Mouse (Mus musculus) c-Kit-positive CD71-positive TER-119-negative erythroid progenitor cells, embryonic 14.5 days (primary cell): Measurements from ENCODE around the gene Dlx3.

Experiments
- DNase-seq: peaks from one replicate; pipeline ENCODE4 v3.0.0-alpha.2; 2013; ENCODE audit warnings: low read depth

Gene Dlx3

DNA sequence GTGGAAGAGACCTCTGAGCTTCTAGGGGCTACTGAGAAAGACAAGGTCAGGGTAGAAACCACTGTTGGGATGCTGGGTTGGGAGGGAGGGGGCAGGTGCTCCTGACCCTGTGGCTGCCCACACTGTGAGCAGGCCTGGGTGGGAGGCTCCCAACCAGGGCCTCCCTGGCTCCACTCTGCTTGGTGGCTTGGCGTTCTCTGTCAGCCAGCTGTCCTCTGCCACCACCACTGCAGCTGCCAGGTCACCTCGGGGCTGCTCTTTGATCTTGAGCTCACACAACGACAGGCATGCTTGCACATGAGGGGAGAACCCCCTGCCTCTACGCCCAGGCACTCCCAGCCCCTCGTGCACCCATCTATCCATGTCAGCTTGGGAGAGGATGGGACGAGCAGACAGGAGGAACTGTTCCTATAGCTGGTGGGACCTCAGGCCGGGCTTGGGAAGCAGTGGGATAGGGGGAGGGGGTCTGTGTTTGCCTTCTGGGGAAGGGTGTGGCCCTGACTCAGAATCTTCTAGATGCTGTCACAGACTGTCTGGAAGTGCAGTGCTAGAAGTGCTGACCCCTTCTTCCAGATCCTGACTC lies 5.5 kb downstream of the Dlx3 start:
- no peak for DNase-seq

DNA sequence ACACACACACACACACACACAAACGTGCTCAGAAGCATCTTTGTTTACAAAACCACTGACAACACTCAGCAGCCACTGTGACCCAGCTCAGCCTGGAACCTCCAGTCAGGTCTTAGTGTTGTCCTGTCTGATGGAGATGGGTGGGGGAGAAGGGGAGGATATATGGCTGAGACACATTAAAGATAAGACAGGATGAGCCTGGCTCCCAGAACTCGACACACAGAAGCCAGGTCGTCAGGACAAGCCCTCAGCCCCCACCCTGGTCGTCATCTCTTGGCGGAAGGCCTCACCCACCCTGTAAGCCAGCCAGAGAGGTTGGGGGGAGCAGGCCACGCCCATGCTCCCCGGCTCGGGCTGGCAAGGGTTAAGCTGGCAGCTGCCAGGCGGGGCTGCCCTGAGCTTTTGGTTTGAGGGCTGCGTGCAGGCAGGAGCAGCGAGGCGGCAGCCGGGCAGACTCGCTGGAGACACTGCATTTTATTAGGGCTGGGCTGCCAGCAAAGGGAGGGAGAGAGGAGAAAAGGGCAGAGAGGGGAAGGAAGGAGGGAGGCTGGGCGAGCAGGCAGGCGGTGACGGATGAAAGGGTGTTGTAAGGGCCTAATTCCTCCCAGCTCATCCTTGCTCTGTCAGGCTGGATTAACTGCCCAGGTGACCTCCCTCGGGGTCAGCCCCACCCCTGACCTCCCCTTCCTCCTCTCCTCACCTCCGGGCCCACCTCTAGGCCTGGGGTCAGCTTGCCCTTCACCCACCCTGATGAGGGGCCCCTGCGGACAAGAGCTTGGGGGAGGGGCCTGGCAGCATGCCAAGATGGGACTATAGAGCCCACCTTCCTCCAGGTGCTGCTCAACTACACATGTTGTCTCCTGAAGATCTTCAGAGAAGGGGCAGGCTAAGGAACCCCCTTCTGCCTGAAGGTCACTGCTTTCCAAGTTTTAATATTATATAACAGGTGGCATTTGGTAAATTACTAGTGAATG lies 6.6 kb downstream of the Dlx3 start:
- DNase-seq = no peak

DNA sequence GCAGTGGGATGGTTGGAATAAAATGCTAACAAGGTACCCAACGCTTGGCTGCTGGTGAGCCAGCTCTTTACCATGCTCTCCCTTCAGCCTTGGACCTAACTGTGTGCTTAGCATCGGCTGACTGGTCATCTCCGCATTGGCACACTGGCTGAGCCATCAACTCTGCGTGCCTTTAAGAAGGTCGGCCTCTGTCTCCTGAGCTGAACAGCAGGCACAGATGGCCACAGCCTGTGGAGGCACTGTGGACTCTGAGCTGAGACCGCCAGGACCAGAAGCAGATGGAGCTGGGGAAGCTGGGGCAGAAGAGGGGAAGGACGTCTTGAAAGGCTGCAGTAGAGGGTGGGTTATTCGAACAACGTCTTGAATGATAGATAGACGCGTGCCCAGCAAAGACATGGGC lies 8.4 kb downstream of the Dlx3 start:
- DNase-seq = no peak

DNA sequence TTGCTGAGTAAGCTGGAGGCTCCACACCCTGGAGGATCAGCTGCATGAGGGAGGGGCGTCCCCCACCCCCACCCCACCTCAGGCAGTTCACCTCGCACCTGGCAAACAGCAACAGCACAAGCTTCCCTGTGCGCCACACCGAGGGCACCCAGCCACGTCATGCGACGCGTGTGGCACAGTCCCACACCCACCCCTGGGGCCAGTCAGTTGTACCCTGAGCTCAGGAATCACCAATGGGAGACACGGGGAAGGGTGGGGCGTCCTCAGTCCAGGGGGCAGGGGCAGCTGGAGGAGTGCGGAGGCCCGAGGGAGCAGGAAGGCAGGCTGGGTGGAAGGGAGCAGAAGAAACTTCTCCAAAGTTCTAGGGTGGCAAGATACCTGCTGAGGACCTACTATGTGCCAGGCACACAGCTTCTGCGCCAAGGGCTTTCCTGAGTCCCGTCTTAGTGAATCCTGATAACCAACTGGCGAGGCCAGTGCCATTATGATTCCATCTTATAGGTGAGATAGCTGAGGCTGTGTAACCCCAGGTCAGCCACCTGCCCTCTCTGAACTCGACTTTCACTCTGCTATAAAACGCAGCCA lies 10.8 kb downstream of the Dlx3 start:
- no peak for DNase-seq

DNA sequence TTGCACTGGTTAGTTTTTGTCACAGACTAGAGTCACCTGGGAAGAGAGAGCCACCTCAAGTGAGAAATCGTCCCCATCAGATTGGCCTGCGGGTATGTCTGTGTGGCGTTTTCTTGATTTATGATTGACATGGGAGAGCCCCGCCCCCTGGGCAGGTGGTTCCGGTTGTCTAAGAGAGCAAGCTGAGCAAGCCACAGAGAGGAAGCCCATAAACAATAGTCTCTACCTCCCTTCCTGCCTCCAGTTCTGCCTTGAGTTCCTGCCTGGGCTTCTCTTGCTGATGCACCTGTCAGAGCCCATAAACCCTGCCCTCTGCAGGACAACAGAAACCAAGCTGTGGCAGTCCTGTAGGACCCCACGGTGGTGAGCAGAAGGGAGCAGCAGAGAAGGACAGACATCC lies 13.4 kb downstream of the Dlx3 start:
- DNase-seq = no peak

DNA sequence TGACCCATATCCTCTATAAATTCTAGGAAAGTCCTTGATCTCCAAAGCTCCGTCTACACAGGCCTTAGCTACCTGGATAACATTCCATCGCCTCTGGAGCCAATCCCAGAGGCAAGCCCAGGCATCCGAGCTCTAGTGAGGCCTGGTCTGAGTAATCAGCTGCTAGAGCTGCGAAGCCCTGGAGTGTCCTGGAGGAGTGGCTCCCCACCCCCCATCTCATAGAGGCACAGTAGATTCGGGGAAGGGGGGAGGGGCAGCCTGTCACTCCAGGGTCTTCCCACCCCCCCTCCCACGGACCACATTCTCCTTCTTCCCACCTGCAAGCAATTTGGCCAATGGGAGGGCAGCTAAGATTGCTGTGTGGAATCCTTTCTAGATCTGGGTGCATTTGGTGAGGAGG lies 17.4 kb downstream of the Dlx3 start:
- no peak for DNase-seq

DNA sequence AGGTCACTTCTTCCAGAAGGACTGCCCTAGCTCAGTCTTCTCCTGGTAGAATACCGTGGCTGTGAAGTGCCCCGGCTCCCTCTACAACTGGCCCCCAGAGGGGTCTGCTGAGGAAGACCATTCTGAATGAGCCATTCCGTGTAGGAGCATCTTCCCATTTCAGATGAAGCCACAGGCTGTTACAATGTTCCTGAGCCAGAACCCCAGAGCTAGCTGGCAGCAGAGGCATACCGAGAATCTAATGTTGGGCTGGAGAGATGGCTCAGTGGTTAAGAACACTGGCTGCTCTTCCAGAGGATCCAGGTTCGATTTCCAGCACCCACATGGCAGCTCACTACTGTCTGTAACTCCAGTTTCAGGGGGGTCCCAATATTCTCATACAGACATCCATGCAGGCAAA lies 20.0 kb downstream of the Dlx3 start:
- DNase-seq = no peak

DNA sequence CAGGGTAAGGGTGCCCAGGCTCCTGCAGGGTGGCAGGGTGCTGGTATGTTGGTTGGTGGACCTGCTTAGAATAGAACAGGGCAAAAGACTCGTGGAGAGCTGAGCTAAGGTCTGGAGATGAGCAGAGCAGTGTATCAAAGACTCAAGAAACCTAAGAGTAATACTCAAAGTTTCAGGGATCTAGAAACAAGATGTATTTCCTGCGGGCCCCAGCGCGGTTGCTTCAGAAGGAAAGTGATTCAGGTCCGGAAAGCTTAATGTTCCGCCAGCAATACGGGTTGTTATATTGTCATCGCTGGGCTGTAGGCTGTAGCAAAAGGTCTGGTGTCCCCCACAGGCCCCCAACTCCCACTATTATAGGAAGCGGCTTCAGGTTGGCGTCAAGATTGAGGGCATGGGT lies 22.3 kb downstream of the Dlx3 start:
- DNase-seq = no peak

DNA sequence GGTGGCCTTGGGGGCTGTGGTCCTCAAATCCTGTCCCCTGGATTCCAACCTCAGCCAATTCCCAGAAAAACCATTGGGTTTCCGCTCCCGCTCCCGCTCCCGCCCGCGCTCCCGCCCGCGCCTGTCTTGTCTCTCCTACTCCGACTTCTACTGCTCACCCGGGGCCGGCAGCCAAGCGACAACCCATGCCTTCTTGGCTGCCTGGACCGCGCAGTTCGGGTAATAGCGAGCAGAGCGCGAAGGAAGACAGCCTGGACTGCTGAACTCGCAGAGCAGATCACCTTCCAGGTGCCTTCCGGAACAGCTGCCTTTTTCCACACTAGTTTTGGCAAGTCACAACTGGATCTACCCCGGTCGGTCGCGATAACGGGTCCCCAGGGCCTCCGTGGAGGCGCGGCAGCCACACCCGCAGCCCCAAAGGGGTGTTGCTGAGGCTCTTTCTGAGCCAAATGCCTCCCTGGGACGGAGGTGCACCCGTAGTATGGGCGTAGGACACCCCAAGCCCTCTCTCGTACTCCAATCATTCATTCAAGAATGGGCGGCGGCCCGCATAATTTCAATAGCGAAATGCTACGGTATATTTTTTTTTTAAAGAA lies 23.2 kb downstream of the Dlx3 start:
- peak; percentile 15 for DNase-seq

DNA sequence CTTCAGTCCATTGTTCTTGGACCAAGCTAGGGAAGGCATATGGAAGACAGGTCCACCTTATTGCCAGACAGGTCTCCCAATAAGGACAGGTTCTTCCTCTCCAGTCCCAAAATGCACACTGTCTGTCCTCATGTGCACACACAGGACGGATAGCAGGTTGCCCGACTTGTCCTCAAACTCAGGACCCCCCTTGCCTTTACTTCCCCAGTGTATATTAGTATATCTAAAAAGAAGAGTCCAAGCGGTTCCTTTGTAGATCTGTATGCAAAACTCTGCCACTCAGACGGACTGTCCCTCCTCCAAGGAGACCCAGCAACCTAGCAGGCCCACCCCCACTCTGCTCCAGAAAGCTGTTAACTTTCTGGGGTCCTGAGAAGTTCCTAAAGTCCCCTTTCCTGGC lies 23.7 kb downstream of the Dlx3 start:
- no peak for DNase-seq

DNA sequence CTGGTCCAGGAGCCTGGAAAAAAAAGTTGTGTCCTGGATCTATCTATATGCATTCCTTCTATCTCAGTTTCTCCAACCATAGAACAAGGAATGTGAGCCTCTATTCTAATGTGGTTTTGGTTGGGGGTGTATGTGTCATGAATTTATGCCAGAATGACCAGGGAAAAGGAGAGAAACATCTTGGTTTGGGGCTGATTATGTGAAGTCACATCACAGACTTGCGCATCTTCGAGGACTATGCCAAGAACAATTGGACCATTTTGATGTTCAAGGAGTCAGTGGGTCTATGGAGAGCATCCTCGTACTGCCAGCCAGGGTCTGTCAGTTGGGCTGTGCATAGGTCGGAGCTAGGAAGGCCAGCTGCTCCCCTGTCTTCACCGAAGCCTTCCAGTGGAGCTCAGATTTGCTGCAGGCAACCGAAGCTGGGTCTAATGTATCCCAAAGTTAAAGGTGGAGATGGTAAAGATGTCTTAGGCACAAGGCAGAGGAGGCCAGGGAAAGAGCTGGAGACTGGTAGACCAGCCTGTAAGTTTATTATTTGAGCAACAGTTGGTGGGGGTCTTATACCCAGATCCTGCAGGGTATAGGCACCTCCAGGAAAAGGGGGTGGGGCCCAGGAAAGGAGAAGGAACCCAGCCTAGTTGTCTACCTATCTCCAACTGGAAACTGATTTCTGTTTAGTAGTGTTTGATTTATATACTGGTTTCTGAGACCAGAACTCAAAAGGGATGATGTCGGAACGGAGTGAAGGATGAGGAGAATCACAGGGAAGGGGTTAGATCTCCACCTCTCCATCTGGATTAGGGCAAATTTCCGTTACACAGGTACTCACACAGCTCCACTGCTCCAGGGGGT lies 24.4 kb downstream of the Dlx3 start:
- no peak for DNase-seq

DNA sequence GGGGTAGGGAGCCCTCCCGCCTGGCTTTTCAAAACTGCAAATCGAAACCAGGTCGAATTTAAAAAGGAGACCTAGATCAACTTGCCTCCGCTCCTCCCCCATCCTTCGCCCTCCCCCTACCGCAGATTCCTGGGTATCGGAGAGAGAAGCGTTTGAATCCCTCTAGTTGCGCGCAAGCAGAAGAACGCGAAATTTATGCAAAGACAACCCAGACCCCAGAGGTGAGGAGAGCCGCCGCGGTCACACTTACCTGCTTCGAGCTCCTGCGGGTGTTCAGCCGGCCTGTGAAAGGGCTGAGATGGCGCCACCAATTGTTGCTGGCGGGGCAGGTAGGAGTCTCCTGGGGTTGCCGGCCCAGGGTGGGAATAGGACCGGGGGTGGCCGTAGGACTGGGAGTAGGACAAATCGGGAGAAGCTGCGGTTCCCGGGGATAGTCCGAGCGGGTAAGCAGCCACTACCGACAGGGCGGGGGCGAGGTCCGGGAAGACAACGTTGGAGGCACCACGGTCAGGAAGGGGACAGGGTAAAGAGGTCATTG lies 25.1 kb downstream of the Dlx3 start:
- DNase-seq = no peak

DNA sequence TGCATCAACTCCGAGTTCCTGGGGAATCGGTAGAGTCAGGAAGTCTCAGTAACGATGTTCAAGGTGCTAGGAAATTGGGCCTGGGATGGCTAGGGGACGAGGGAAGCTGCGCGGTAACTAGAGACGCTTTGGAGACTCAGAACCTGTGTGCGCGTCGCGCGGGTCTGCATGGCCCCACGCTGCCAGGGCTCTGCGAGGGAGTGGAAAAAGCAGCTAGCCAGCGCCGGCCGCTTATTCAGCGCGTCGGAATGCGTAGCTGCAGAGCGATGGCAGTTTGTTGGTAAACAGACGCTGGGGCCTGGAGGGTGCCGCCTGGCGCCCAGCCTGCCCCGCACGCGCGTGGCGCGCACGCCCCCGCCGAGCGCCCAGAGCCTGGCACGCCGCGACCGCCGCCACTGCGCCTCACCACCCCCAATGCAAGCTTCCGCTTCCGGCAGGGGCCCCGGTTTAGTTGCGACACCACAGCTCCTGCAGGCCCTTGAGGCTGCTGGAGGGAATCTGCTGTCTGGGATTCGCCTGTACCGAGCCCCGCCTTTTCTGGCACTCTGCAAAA lies 26.0 kb downstream of the Dlx3 start, which contains the start of gene Dlx4:
Gene Dlx4 (minus strand): TSS at position 413 of the 553 bp plus-strand sequence.
- no peak for DNase-seq

DNA sequence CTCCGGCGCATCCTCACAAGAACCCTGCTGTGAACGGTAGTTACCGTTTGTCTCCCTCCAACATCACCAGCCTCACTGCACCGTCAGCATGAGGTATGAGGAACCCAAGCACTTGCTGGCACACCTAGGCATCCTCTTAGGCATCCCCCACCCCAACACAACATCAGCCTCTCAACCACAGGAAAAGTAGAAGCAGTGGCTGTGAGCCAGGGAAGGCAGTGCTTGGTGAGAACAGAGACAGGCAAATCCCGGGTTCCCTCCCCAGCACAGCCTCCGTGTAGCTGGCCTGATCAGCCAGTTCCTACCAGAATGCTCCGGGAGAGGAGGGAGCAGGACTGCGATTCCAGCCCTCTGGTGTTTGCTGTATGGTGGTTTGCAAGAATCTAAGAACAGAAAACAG lies 28.8 kb downstream of the Dlx3 start:
- DNase-seq = no peak

DNA sequence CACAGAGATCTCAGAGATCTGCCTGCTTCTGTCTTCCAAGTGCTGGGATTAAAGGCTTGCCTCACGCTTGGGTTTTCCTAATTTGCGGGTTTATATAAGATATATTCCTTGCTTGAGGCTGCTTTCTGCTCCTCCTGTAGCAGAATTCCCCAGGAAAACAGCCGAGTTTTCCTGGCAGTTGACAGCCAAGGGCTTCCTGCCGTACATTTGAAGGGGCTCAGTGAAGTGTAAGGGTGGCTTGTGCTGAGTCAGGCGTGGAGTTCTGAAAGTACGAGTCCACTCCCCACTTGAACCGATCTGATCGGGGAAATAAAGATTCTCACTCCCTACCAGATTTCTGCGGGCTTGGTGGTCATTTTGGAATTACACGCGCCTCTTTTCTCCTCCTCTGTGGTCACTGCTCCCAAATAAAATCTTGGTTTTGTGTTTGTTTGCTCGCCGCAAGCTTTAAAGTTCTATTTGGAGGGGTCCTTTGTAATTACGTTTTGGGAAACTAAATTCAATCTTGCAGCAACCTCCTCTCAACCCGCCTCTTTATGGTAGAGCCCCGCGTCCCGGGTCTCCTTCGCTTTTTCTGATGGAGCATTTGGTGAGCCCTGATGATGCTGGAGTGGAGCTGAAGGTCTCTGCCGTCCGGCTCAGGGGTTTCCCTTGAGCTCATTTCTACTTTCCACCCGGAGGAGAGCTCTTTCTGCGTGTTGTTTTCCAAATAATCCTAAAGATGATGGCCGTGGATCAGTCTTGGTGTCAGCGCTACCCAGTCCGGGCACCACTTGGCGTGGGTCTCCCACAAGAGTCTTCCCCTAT lies 29.7 kb downstream of the Dlx3 start:
- no peak for DNase-seq

DNA sequence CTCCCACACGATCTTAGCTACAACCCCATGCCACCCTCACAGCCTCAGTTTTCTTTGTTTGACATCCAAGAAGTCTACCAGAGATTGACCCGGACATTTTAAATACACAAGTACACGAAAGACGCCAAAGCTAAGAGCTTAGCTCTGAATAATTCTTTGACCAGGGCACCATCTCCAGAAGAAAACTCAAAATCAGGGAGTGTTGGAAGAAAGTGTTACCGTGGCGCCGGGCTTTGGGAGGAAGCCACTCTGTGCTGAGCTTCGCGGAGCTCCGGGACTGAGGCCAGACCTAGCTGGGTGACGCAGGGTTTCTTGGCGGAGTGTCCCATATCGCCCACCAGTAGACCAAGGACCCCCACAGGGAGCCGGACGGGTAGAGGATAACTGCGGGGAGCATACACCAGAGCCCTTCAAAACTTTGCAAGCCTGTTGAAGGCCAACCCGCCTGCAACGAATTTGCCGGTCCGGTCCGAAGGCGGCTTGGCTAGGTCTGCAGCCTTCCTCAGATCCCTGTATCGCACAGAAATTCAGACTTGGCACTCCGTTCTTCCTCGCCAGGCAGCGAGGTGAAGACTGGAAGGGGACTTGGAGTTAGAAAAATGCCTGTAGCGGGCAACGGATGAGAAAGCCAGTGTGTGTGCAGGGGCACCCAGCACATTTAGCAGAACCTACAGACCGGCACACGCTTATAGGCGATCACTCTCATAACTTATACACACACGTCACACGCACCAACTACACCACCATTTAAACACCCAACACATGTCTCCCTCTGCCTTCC lies 30.5 kb downstream of the Dlx3 start:
- no peak for DNase-seq

DNA sequence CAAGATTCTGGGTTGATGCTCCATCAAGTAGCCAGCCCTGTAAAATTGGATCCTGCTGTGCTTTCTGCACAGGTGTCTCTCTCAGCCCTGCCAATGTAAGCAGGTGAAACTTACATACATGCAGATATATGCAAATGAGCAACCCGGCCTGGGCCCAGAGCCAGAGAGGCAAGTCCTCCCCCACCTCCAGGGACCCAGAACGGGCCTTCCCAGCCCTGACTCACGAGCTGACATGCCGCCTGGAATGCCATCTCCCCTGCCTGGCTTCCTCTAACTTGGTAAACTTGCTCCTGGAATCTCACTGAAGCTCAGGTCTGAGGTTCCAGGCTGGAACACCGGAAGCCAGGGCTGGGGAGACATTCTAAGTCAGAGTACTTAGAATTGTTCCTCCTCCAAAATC lies 33.2 kb downstream of the Dlx3 start:
- no peak for DNase-seq

DNA sequence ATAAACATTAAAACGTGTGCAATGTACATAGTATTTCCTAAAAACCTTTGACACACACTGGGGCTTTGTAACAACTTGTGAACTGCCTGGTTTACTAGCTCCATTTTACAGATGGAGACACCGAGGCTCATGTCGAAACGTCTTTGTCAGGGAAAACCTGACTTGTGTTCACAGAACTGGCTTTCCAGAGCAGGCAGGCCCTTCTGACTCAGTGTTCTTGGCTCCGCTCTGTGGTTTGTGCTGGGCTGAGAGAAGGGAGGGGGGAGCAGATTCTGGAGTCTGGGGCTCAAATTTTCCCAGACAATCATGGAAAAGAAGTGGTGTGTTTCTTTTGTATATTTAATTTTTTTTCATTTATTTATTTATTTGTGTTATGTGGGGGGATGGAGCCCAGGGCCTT lies 33.8 kb downstream of the Dlx3 start:
- DNase-seq = no peak

DNA sequence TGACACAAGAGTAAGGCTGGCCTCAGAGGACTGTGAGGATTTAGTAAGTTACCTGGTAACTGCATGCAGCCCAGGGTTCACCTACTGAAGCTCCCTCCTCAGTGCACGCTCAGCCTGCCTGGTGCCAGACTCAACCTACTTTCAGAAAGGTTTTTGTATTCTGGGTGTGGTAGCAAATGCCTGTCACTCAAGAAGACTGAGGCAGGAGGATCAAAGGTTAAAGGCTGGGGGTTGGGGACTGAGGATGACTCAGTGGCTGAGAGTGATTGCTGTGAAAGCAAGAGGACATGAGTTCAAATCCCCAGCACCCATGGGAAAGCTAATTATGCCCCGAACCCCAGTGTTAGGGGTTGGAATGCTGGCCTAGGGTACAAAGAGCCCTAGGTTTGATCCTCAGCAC lies 35.6 kb downstream of the Dlx3 start:
- DNase-seq = no peak

DNA sequence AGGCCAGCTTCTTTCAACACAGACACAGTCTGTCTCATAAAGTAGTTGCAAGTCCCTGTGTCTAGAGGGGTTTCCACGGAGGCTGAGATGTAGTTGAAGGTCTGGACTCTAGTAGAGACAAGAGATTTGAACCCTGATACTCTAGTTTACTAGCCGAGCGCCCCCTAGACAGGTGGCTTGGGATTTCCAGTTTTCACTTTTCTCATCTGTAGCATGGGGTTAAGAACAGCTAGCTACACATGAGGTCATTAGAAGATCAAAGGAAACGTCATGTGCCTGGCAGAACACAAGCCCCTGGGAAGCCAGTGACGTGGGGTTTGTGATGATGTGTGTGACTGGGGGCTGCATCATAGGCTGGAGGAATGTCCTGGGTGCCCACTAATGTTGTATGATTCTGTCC lies 37.4 kb downstream of the Dlx3 start:
- no peak for DNase-seq
